Mouse (Mus musculus) midbrain, embryonic 16.5 days (tissue): ENCODE results near the gene Prr36. TPM values are rescaled to one million over a fixed set of nuclear protein-coding genes. Genes with fewer than 3 reads are reported as not detected.
"Not testable (repeated sequence)": the region's sequence is repeated elsewhere in the genome, so short reads cannot be mapped to it uniquely, and the experiment has no call there.

Experiments
- ATAC-seq: fragments of 200-750 bp; cut with Nextera tagmentation; 2 replicates; pipeline ENCODE4 v1.8.0; 2017; ENCODE audit warnings: moderate TSS enrichment
- H3K27ac ChIP-seq: fragments of 300-500 bp; sonication (generic); 2 replicates; pipeline ENCODE4 v1.5.1; 2014; ENCODE audit warnings: mild to moderate bottlenecking, low read length, mixed read lengths
- H3K27me3 ChIP-seq: fragments of 300-500 bp; sonication (generic); 2 replicates; pipeline ENCODE4 v1.6.1; 2014; ENCODE audit warnings: low read depth, low read length, mixed read lengths; ENCODE audit not compliant: control insufficient read depth, insufficient read depth
- H3K36me3 ChIP-seq: fragments of 300-500 bp; sonication (generic); 2 replicates; pipeline ENCODE4 v1.6.1; 2014; ENCODE audit warnings: mild to moderate bottlenecking, low read length, moderate library complexity, mixed read lengths; ENCODE audit not compliant: control insufficient read depth, insufficient read depth
- H3K4me1 ChIP-seq: fragments of 300-500 bp; sonication (generic); 2 replicates; pipeline ENCODE4 v1.6.1; 2014; ENCODE audit warnings: mild to moderate bottlenecking, low read length, mixed read lengths; ENCODE audit not compliant: control insufficient read depth, insufficient read depth
- H3K4me2 ChIP-seq: fragments of 300-500 bp; sonication (generic); 2 replicates; pipeline ENCODE4 v1.6.1; 2014; ENCODE audit warnings: mild to moderate bottlenecking, low read length, mixed read lengths
- H3K4me3 ChIP-seq: fragments of 300-500 bp; sonication (generic); 2 replicates; pipeline ENCODE4 v1.5.1; 2014; ENCODE audit warnings: low read depth, mild to moderate bottlenecking, low read length, moderate library complexity, mixed read lengths
- H3K9ac ChIP-seq: fragments of 300-500 bp; sonication (generic); 2 replicates; pipeline ENCODE4 v1.6.1; 2014; ENCODE audit warnings: low read depth, low read length, mixed read lengths
- H3K9me3 ChIP-seq: fragments of 300-500 bp; sonication (generic); replicated peaks from 2 replicates; pipeline ENCODE4 v1.6.1; 2014; ENCODE audit warnings: mild to moderate bottlenecking, low read length, mixed read lengths; ENCODE audit not compliant: control insufficient read depth, poor library complexity, severe bottlenecking
- WGBS: fragments of 180-500 bp; shearing (Covaris S2); extraction: QIAGEN DNeasy Blood & Tissue Kit; methylation state at CpG from one replicate; pipeline ENCODE4 v1.1.7; 2014; 5-methylcytosine and 5-hydroxymethylcytosine counted together
- polyA plus RNA-seq: library from polyadenylated mRNA; unstranded; fragments of >200 nt; fragmentation: Nextera tagmentation; extraction: Ambion mirVana; gene quantifications from 2 replicates; pipeline ENCODE4 v1.2.1, GENCODE M21; 2015

Prr36 gene
- polyA plus RNA-seq, 1 experiment from 2014 or later = 51.2 TPM

GRCm38 (mm10) chr8:4256911-4257310, 39.7 kb upstream of the Prr36 start:
- WGBS = 54% methylated on average over 4 of the region's 4 CpGs
- peak overlapping the region; percentile 73 for H3K4me2 ChIP-seq
- H3K4me1 ChIP-seq = peaks cover 40% of the 10 kb centered on the region
- peak overlapping the region; percentile 87 for H3K4me3 ChIP-seq
- no peaks in the 10 kb centered on the region for H3K27me3 ChIP-seq
- peak overlapping the region; percentile 96 for H3K9ac ChIP-seq
- peak overlapping the region; percentile 97 for H3K27ac ChIP-seq
- no peaks in the 10 kb centered on the region for H3K9me3 ChIP-seq
- peaks cover 10% of the 10 kb centered on the region; the same call in 1 of the 2 replicates for H3K36me3 ChIP-seq
- no peak for ATAC-seq

GRCm38 (mm10) chr8:4255471-4255870, 38.2 kb upstream of the Prr36 start:
- Histone ChIP-seq H3K4me1 (peaks cover 40% of the 10 kb centered on the region), H3K36me3 (peaks cover 10% of the 10 kb centered on the region; the same call in 1 of the 2 replicates)
- H3K27me3 ChIP-seq, H3K9ac ChIP-seq, H3K4me3 ChIP-seq, H3K27ac ChIP-seq, H3K9me3 ChIP-seq, ATAC-seq, H3K4me2 ChIP-seq: not testable (repeated sequence)
- WGBS = 89% methylated on average over 7 of the region's 7 CpGs

DNA sequence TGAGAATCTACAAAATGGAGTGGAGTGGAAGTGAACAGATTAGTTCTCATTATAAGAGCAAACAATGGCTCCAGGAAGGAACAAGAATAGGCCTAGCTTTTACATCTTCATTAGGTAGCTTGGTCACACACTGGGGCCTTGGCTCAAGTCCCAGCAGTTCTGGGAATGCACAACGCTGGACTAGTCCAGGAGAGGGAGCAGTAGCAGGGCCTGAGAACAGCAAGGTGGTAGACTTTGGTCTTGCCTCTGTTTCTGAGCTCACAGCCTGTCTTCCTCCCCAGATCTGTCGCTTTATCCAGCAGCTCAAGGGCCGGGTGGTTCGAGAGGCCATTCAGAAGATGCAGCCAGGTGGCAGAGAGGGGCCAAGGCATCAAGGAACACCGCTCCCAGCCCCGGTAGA, 36.7 kb upstream of the Prr36 start:
- H3K36me3 ChIP-seq = peaks cover 8% of the 10 kb centered on the region; the same call in 1 of the 2 replicates
- H3K27me3 ChIP-seq = no peaks in the 10 kb centered on the region
- ATAC-seq = no peak
- 50% methylated on average over 6 of the region's 6 CpGs for WGBS
- peak overlapping the region; percentile 84 for H3K4me3 ChIP-seq
- H3K4me2 ChIP-seq = peak overlapping the region; percentile 75
- peak overlapping the region; percentile 15; the same call in 1 of the 2 replicates for H3K9ac ChIP-seq
- peaks cover 32% of the 10 kb centered on the region for H3K4me1 ChIP-seq
- H3K9me3 ChIP-seq = no peaks in the 10 kb centered on the region
- H3K27ac ChIP-seq = peak overlapping the region; percentile 88

DNA sequence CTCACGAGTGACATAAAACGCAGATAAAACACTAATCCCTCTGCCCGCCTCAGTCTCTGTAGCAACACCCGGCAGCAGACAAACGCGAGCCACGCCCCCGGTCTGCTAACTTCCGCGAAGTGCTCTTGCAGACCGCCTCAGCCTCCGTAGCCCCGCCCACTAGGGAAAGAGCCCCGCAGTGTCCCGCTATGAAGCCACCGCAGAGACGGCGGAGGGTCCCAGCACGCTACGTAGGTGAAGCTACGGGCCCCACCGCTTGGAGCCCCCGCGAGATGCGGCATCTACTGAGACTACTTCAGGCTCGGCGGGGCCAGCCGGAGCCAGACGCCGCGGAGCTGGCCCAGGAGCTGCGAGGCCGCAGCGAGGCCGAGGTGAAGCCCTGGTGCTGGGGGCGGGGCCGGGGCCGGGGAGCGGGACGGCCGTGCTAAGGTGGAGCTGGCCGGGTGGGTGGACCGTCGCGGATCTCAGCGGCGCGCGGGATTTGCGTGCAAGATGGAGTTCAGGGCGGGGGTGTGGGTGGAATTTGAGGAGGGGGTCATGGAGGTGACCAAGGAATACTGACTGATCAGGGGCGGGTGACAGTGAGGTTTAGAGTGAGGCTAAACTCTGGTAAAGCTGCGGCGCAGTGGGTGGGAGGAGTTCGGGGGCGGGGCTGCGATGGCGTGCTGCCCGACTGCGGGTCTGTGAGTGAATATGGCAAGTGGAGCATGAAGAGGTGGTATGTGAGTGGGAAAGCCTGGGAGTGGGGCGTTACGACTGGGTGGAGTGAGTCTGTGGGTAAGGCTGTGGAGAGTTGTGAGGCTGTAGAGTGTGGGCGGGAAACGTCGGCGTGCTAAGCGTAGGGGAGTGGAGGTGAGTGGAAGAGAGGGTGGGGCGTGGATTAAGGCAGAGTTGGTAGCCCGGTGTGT, 35.9 kb upstream of the Prr36 start, which contains the start of gene Snapc2:
TSS of gene Snapc2 (plus strand) at position 147 of the 908 bp plus-strand sequence.
- Histone ChIP-seq H3K9ac (peak within 1 kb of the TSS; percentile 87), H3K9me3 (no peaks in the 10 kb centered on the region), H3K27me3 (no peaks in the 10 kb centered on the region), H3K4me3 (peak within 1 kb of the TSS; percentile 84), H3K36me3 (peaks cover 11% of the 10 kb centered on the region), H3K4me2 (peak within 1 kb of the TSS; percentile 75), H3K27ac (peak within 1 kb of the TSS; percentile 88), H3K4me1 (peaks cover 32% of the 10 kb centered on the region)
- ATAC-seq = peak; percentile 90
- under 1% methylated on average over 69 of the region's 69 CpGs for WGBS

GRCm38 (mm10) chr8:4252116-4252760, 35.0 kb upstream of the Prr36 start:
- no peaks in the 10 kb centered on the region for H3K9me3 ChIP-seq
- ATAC-seq = peak; percentile 0; the same call in 1 of the 2 replicates
- H3K27ac ChIP-seq = peak overlapping the region; percentile 88
- peak overlapping the region; percentile 84 for H3K4me3 ChIP-seq
- peaks cover 12% of the 10 kb centered on the region for H3K36me3 ChIP-seq
- WGBS = 43% methylated on average over 8 of the region's 8 CpGs
- H3K27me3 ChIP-seq = no peaks in the 10 kb centered on the region
- peak overlapping the region; percentile 75 for H3K4me2 ChIP-seq
- peaks cover 25% of the 10 kb centered on the region for H3K4me1 ChIP-seq
- H3K9ac ChIP-seq = peak overlapping the region; percentile 87

- ATAC-seq = 0 out of 2 replicates have a peak, but pooled peaks have one; percentile 1
- no peak overlapping the region for H3K9ac ChIP-seq
- WGBS = 32% methylated on average over 26 of the region's 26 CpGs
- H3K4me2 ChIP-seq = no peak overlapping the region
- H3K27ac ChIP-seq = no peak overlapping the region
- H3K27me3 ChIP-seq = no peaks in the 10 kb centered on the region
- peaks cover 20% of the 10 kb centered on the region for H3K36me3 ChIP-seq
- no peak overlapping the region for H3K4me3 ChIP-seq
- H3K4me1 ChIP-seq = peaks cover 13% of the 10 kb centered on the region
- no peaks in the 10 kb centered on the region for H3K9me3 ChIP-seq
These were observed 33.2 kb upstream of the Prr36 start for GRCm38 (mm10) chr8:4250306-4250970.

DNA sequence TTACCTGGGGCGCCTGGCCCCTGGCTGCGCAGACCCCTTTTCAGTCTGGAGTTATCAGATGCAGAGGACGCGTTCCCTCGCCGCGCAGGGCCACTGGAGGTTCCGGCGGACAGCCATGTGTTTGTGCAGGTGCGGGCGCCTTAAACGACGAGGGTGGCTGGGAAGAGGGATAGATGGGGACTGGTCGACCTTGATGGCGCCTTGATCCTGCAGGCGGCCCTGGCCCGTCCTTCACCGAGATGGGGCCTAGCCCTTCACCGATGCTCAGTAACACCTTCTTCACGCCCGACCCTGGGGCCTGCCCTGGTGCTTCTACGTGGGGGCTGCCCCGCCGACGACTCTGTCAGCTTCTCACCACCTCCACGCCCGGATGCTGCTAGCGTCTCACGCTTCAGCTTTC, 32.0 kb upstream of the Prr36 start:
- Histone ChIP-seq H3K27ac (no peak overlapping the region), H3K4me1 (peaks cover 11% of the 10 kb centered on the region), H3K27me3 (no peaks in the 10 kb centered on the region), H3K9me3 (no peaks in the 10 kb centered on the region), H3K4me2 (no peak overlapping the region), H3K4me3 (no peak overlapping the region), H3K9ac (peak overlapping the region; percentile 15; the same call in 1 of the 2 replicates), H3K36me3 (peaks cover 25% of the 10 kb centered on the region)
- no peak for ATAC-seq
- 16% methylated on average over 29 of the region's 29 CpGs for WGBS

DNA sequence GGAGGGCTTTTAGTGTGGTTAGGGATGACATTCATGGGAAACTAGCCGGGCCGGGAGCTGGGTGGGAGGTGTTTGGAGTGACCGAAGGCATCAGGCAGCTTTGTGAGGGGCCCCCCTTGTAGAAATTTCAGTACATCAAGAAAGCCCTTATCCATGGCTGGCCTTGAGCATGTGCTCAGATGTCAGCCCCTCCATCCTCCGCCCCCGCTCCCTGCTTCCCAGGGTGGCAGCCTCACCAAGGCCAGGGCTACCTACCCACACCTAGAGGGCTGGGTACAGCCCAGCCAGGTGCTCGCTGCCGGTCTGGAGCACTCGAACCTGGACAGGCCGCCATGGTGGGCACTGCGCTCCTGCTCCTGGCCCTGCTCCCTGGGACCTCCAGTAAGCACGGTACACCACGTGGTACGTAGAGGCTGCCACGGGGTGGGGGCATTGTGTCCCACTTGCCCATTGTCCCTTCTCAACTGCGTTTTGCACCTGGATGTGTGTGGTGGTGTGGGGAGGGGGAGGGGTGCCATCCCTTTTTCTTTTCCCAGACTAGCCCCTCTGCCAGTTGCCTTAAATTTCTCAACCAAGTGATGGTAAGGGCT, 30.8 kb upstream of the Prr36 start, which contains the start of gene Tgfbr3l:
TSS of gene Tgfbr3l (plus strand) at position 264 of the 590 bp plus-strand sequence.
- ATAC-seq = no peak
- H3K4me2 ChIP-seq = no peak within 1 kb of the TSS
- WGBS = 81% methylated on average over 15 of the region's 15 CpGs
- no peaks in the 10 kb centered on the region for H3K9me3 ChIP-seq
- H3K4me3 ChIP-seq = no peak within 1 kb of the TSS
- no peaks in the 10 kb centered on the region for H3K27me3 ChIP-seq
- H3K4me1 ChIP-seq = peaks cover 3% of the 10 kb centered on the region; the same call in 1 of the 2 replicates
- H3K36me3 ChIP-seq = peaks cover 35% of the 10 kb centered on the region
- no peak within 1 kb of the TSS for H3K27ac ChIP-seq
- peak within 1 kb of the TSS; percentile 21; the same call in 1 of the 2 replicates for H3K9ac ChIP-seq
